Mouse (Mus musculus) hindbrain, embryonic 15.5 days (tissue): ENCODE results near the gene Ptpn7. TPM values are rescaled to one million over a fixed set of nuclear protein-coding genes. Genes with fewer than 3 reads are reported as not detected.

ENCODE experiments used
- ATAC-seq: fragments of 200-750 bp; cut with Nextera tagmentation; 2 replicates; pipeline ENCODE4 v1.8.0; 2017; ENCODE audit warnings: low read depth, moderate number of reproducible peaks, moderate TSS enrichment; ENCODE audit not compliant: low FRiP score
- H3K27ac ChIP-seq: fragments of 300-500 bp; sonication (generic); replicated peaks from 2 replicates; pipeline ENCODE4 v1.5.1; 2015; ENCODE audit warnings: mild to moderate bottlenecking, inconsistent platforms
- H3K27me3 ChIP-seq: fragments of 300-500 bp; sonication (generic); 2 replicates; pipeline ENCODE4 v1.6.1; 2015; ENCODE audit warnings: control low read depth, inconsistent platforms
- H3K36me3 ChIP-seq: fragments of 300-500 bp; sonication (generic); 2 replicates; pipeline ENCODE4 v1.6.1; 2015; ENCODE audit warnings: control low read depth, inconsistent platforms
- H3K4me1 ChIP-seq: fragments of 300-500 bp; sonication (generic); replicated peaks from 2 replicates; pipeline ENCODE4 v1.6.1; 2015; ENCODE audit warnings: control low read depth, inconsistent platforms
- H3K4me2 ChIP-seq: fragments of 300-500 bp; sonication (generic); 2 replicates; pipeline ENCODE4 v1.6.1; 2015; ENCODE audit warnings: moderate library complexity, mild to moderate bottlenecking, inconsistent platforms
- H3K4me3 ChIP-seq: fragments of 300-500 bp; sonication (generic); 2 replicates; pipeline ENCODE4 v1.5.1; 2015; ENCODE audit warnings: mild to moderate bottlenecking, inconsistent platforms
- H3K9ac ChIP-seq: fragments of 300-500 bp; sonication (generic); 2 replicates; pipeline ENCODE4 v1.6.1; 2015; ENCODE audit warnings: inconsistent platforms
- H3K9me3 ChIP-seq: fragments of 300-500 bp; sonication (generic); 2 replicates; pipeline ENCODE4 v1.6.1; 2016; ENCODE audit warnings: control low read depth, inconsistent platforms
- WGBS: fragments of 180-500 bp; shearing (Covaris S2); methylation state at CpG from one replicate; pipeline ENCODE4 v1.1.7; 2015; 5-methylcytosine and 5-hydroxymethylcytosine counted together
- polyA plus RNA-seq: library from polyadenylated mRNA; unstranded; fragments of >200 nt; fragmentation: Nextera tagmentation; extraction: Ambion mirVana; gene quantifications from 2 replicates; pipeline ENCODE4 v1.2.1, GENCODE M21; 2015

Ptpn7 gene
- polyA plus RNA-seq, 1 experiment from 2014 or later: 0.29 TPM

DNA sequence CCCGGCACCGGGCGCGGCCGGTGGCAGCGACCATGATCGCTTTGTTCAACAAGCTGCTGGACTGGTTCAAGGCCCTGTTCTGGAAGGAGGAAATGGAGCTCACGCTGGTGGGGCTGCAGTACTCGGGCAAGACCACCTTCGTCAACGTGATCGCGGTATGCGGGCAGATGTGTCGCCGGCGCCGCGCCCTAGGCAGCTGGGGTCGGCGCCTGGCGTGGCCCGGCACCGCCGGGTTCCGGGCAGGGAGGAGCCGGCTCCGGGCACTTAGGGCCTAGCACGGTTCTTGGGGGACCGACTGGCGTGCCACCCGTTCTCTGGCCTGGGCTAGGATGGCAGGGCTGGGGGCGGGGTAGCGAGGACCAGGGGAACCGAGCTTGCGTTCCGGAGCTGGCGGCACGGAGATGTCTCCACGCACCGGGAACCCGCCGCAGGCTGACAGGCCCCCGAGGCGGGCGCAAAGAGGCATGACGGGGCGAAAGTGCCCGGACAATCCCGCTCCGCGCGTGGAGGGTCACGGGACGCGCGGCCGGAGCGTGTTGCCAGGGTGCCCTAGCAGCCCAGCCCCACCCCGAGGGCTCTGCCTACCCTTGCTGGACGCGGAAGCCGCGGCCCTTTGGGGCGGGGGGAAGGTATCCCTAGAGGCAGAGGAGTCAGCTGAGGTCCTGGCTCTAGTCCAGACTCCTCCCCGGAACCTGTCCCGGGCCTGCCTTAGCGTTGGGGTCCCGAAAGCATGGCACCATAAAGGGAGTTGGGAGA, 14.6 kb downstream of the Ptpn7 start:
- peak overlapping the region; percentile 99 for H3K27ac ChIP-seq
- peaks cover 2% of the 10 kb centered on the region; the same call in 1 of the 2 replicates for H3K36me3 ChIP-seq
- no peaks in the 10 kb centered on the region for H3K27me3 ChIP-seq
- WGBS: under 1% methylated on average over 65 of the region's 69 CpGs
- ATAC-seq: peak; percentile 72
- H3K4me3 ChIP-seq: peak overlapping the region; percentile 95
- H3K4me1 ChIP-seq: peaks cover 49% of the 10 kb centered on the region
- H3K4me2 ChIP-seq: peak overlapping the region; percentile 81
- no peaks in the 10 kb centered on the region for H3K9me3 ChIP-seq
- peak overlapping the region; percentile 99 for H3K9ac ChIP-seq

DNA sequence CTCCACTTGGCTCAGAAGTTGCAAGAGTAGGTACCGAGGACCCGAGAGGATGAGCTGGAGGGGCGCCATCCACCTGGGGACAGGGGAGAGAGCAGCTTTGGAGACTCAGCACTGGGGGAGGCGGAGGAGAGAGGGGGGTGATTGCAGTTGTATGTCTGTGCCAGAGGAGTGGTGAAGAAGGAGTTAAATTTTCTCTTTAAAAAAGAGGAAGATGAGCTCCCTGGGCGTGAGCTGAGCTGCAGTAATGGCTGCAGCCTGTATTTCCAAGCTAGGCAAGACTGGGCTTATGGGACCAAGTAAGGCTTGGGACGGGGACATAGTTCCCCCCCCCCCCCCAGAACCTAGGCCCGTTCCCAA, 15.2 kb downstream of the Ptpn7 start:
- Histone ChIP-seq H3K4me1 (peaks cover 55% of the 10 kb centered on the region), H3K4me2 (peak overlapping the region; percentile 81), H3K9ac (peak overlapping the region; percentile 99), H3K36me3 (peaks cover 2% of the 10 kb centered on the region; the same call in 1 of the 2 replicates), H3K27ac (peak overlapping the region; percentile 99), H3K27me3 (no peaks in the 10 kb centered on the region), H3K9me3 (no peaks in the 10 kb centered on the region), H3K4me3 (peak overlapping the region; percentile 95)
- no peak; the same call in 1 of the 2 replicates for ATAC-seq
- WGBS: 0% methylated on average over 7 of the region's 7 CpGs

GRCm38 (mm10) chr1:135148476-135148875, 16.0 kb downstream of the Ptpn7 start:
- Histone ChIP-seq H3K36me3 (peaks cover 2% of the 10 kb centered on the region; the same call in 1 of the 2 replicates), H3K27ac (peak overlapping the region; percentile 99), H3K27me3 (no peaks in the 10 kb centered on the region), H3K4me1 (peaks cover 55% of the 10 kb centered on the region), H3K4me3 (peak overlapping the region; percentile 95), H3K4me2 (peak overlapping the region; percentile 81), H3K9ac (peak overlapping the region; percentile 99), H3K9me3 (no peaks in the 10 kb centered on the region)
- no peak for ATAC-seq
- 46% methylated on average over 4 of the region's 4 CpGs for WGBS

GRCm38 (mm10) chr1:135148996-135149395, 16.5 kb downstream of the Ptpn7 start:
- no peak for ATAC-seq

DNA sequence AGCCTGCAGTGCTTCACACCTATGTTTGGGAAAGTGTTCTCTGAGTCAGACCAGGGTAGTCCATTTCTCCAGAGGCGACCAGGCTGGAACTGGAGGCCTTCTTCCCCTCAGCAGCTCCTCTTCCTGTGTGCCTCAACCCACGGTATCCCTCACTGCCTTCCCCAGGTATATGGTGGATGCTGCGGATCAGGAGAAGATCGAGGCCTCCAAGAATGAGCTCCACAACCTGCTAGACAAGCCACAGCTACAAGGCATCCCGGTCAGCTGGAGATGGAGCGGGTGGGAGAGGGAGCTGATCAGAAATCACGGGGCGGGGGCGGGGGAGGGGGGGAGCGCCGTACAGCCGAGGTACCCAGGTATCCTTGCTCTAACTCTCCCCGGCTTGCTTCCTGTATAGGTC, 21.5 kb downstream of the Ptpn7 start:
- peak; percentile 8; the same call in 1 of the 2 replicates for ATAC-seq

More at GRCm38 (mm10) chr1:135148996-135149395, 16.5 kb downstream of the Ptpn7 start:
- H3K36me3 ChIP-seq: peaks cover 2% of the 10 kb centered on the region; the same call in 1 of the 2 replicates
- 41% methylated on average over 5 of the region's 5 CpGs for WGBS
- peaks cover 58% of the 10 kb centered on the region for H3K4me1 ChIP-seq
- peak overlapping the region; percentile 99 for H3K27ac ChIP-seq
- H3K9ac ChIP-seq: peak overlapping the region; percentile 99
- no peaks in the 10 kb centered on the region for H3K27me3 ChIP-seq
- peak overlapping the region; percentile 95 for H3K4me3 ChIP-seq
- H3K9me3 ChIP-seq: no peaks in the 10 kb centered on the region
- H3K4me2 ChIP-seq: peak overlapping the region; percentile 81

GRCm38 (mm10) chr1:135154411-135154959, 22.0 kb downstream of the Ptpn7 start:
- peaks cover 44% of the 10 kb centered on the region for H3K4me1 ChIP-seq
- no peaks in the 10 kb centered on the region for H3K9me3 ChIP-seq
- H3K9ac ChIP-seq: peak overlapping the region; percentile 26; the same call in 1 of the 2 replicates
- ATAC-seq: peak; percentile 47
- WGBS: 2% methylated on average over 14 of the region's 14 CpGs
- 0 out of 2 replicates have a peak overlapping the region, but pooled peaks have one; percentile 9 for H3K4me3 ChIP-seq
- H3K27me3 ChIP-seq: no peaks in the 10 kb centered on the region
- H3K27ac ChIP-seq: peak overlapping the region; percentile 89
- peak overlapping the region; percentile 39 for H3K4me2 ChIP-seq
- peaks cover 20% of the 10 kb centered on the region for H3K36me3 ChIP-seq

More for the DNA sequence above, 21.5 kb downstream of the Ptpn7 start:
- peak overlapping the region; percentile 39 for H3K4me2 ChIP-seq
- no peak overlapping the region for H3K4me3 ChIP-seq
- H3K27me3 ChIP-seq: no peaks in the 10 kb centered on the region
- peak overlapping the region; percentile 26; the same call in 1 of the 2 replicates for H3K9ac ChIP-seq
- peak overlapping the region; percentile 89 for H3K27ac ChIP-seq
- WGBS: 17% methylated on average over 13 of the region's 13 CpGs
- H3K4me1 ChIP-seq: peaks cover 49% of the 10 kb centered on the region
- H3K36me3 ChIP-seq: peaks cover 20% of the 10 kb centered on the region
- no peaks in the 10 kb centered on the region for H3K9me3 ChIP-seq

- Histone ChIP-seq H3K9ac (no peak overlapping the region), H3K4me2 (no peak overlapping the region), H3K27me3 (no peaks in the 10 kb centered on the region), H3K9me3 (no peaks in the 10 kb centered on the region), H3K4me1 (peaks cover 27% of the 10 kb centered on the region), H3K36me3 (peaks cover 20% of the 10 kb centered on the region), H3K4me3 (no peak overlapping the region), H3K27ac (peak overlapping the region; percentile 86)
- ATAC-seq: no peak
- WGBS: 76% methylated on average over 6 of the region's 6 CpGs
Observed at GRCm38 (mm10) chr1:135156300-135156699, 23.8 kb downstream of the Ptpn7 start.

DNA sequence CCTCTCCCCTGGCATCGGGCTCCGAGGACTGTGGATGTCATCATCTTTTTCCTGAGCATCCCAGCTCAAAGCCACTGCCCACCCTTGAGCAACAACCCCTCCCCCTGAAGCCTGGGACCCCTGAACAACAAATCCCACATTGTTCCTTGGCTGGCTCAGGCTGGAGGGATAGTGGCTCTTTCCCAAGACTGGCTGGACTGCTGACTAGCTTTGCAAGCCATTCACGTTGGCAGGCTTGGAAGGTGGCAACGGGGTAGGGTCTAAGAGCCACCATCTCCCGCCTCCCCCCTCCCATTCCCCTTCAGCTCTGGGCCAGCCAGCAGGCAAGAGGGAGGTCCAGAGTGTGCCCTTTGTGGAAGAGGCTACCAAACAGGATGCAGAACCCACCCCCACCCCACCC, 26.1 kb downstream of the Ptpn7 start:
- peaks cover 19% of the 10 kb centered on the region for H3K36me3 ChIP-seq

GRCm38 (mm10) chr1:135159074-135159473, 26.6 kb downstream of the Ptpn7 start:
- no peak overlapping the region for H3K9ac ChIP-seq
- H3K4me2 ChIP-seq: peak overlapping the region; percentile 24; the same call in 1 of the 2 replicates

More for the DNA sequence above, 26.1 kb downstream of the Ptpn7 start:
- no peak overlapping the region for H3K4me3 ChIP-seq
- 38% methylated on average over 5 of the region's 5 CpGs for WGBS
- H3K9me3 ChIP-seq: no peaks in the 10 kb centered on the region
- peak overlapping the region; percentile 24; the same call in 1 of the 2 replicates for H3K4me2 ChIP-seq
- peak overlapping the region; percentile 86 for H3K27ac ChIP-seq
- ATAC-seq: peak; percentile 84
- no peaks in the 10 kb centered on the region for H3K27me3 ChIP-seq
- H3K4me1 ChIP-seq: peaks cover 18% of the 10 kb centered on the region
- no peak overlapping the region for H3K9ac ChIP-seq

GRCm38 (mm10) chr1:135159556-135160123, 27.1 kb downstream of the Ptpn7 start:
- WGBS: 60% methylated on average over 11 of the region's 11 CpGs
- peak; percentile 19; the same call in 1 of the 2 replicates for ATAC-seq

More at GRCm38 (mm10) chr1:135159074-135159473, 26.6 kb downstream of the Ptpn7 start:
- ATAC-seq: peak; percentile 73
- peaks cover 19% of the 10 kb centered on the region for H3K36me3 ChIP-seq
- H3K27me3 ChIP-seq: no peaks in the 10 kb centered on the region
- H3K27ac ChIP-seq: peak overlapping the region; percentile 86
- H3K4me1 ChIP-seq: peaks cover 14% of the 10 kb centered on the region
- H3K4me3 ChIP-seq: no peak overlapping the region
- 18% methylated on average over 7 of the region's 7 CpGs for WGBS
- no peaks in the 10 kb centered on the region for H3K9me3 ChIP-seq

GRCm38 (mm10) chr1:135160411-135161050, 28.0 kb downstream of the Ptpn7 start:
- Histone ChIP-seq H3K27ac (peak overlapping the region; percentile 83), H3K27me3 (no peaks in the 10 kb centered on the region), H3K36me3 (peaks cover 13% of the 10 kb centered on the region), H3K4me1 (peaks cover 2% of the 10 kb centered on the region; the same call in 1 of the 2 replicates), H3K9me3 (no peaks in the 10 kb centered on the region), H3K9ac (no peak overlapping the region), H3K4me2 (no peak overlapping the region), H3K4me3 (no peak overlapping the region)
- 85% methylated on average over 13 of the region's 13 CpGs for WGBS
- ATAC-seq: no peak

More at GRCm38 (mm10) chr1:135159556-135160123, 27.1 kb downstream of the Ptpn7 start:
- peak overlapping the region; percentile 83 for H3K27ac ChIP-seq
- H3K27me3 ChIP-seq: no peaks in the 10 kb centered on the region
- no peak overlapping the region for H3K4me3 ChIP-seq
- peaks cover 9% of the 10 kb centered on the region for H3K4me1 ChIP-seq
- no peaks in the 10 kb centered on the region for H3K9me3 ChIP-seq
- H3K4me2 ChIP-seq: peak overlapping the region; percentile 6; the same call in 1 of the 2 replicates
- peaks cover 19% of the 10 kb centered on the region for H3K36me3 ChIP-seq
- H3K9ac ChIP-seq: no peak overlapping the region
